Mouse (Mus musculus): ENCODE data around the gene Prkg1. TPM values are rescaled to one million over a fixed set of nuclear protein-coding genes. Genes with fewer than 3 reads are reported as not detected.
A peak's percentile ranks its signal among the peaks of the same experiment; 100 is the strongest.

The Prkg1 gene
- total RNA-seq, 2 experiments from 2014 or later = 12.2 to 14.8 TPM

DNA sequence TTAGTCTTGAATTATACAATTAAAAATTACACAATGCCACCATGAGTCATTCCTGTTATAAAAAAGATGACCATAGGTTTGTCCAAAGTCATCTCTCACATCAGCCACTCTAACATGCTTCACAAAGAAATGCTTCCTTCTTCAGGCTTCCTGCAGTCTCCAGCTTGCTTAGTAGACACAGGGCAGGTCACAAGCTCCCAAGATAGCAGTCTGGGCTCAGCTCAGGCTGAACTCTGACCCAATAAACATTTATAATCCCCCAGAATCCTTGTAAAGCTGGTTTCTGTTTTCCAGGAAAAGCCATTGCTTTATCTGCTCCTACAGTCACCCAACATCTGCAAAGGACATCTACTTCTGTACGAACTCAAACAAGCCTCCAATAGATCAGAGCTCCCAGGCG lies 938.7 kb downstream of the Prkg1 start:
- intact Hi-C loops (cut with DNase I) = no loop called here
- DNase-seq (ENCODE audit: low spot score) = no peak

DNA sequence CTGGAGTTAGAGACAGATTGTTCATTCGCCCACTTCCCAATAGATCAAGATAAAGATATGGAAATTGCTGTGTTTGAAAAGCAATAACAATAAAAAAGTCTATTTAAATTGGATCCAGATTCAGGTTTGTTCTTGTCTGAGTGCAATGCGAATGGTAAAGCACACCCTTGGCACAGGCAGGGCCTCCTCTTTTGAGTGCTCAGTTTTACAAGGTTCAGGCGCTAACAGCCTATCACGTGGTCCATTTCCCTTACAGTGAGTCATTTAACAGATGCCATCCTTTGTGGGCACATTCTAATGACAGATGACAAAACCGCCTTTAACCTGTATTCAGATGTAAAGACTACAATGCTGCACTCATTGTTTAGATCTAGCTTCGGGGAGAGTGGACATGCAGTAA lies 949.2 kb downstream of the Prkg1 start:
- no peak for DNase-seq (ENCODE audit: low spot score)

DNA sequence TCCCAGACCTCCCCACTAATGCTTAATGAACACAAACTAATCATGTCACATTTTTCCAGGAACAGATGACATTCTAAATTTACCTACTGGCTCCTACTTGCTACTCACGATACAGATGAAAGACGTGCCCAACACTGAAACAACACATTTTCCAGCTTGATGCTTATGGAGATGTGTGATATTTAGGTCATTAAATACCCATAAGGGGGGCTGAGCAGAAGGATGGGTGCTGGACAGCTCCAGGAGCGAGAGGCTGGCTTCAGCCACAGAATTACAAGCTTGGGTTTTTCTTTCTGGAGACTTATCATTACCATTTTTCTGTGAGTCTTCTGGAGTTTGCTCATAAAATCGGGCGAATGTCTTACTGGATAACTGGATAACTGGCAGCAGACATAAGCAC lies 958.6 kb downstream of the Prkg1 start:
- intact Hi-C loops (cut with DNase I) = no loop called here

More for the DNA sequence above, 949.2 kb downstream of the Prkg1 start:
- intact Hi-C loops (cut with DNase I) = no loop called here

DNA sequence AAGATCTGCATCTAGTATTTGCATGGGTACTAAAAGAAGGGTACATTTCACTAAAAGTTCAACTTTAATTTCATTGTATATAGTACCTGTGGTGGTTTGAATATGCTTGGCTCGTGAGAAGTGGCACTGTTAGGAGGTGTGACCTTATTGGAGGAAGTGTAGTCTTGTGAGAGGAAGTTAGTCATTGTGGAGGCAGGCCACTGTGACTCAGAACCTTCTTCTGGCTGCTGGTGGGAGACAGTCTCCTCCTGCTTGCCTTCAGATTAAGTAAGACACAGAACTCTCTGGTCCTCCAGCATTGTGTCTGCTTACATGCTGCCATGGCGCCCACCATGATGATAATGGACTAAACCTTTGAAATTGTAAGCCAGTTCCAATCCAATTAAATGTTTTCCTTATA lies 984.0 kb downstream of the Prkg1 start:
- intact Hi-C loops (cut with DNase I) = no loop called here
- DNase-seq (ENCODE audit: low spot score) = no peak

More for the DNA sequence above, 958.6 kb downstream of the Prkg1 start:
- DNase-seq (ENCODE audit: low spot score) = no peak

DNA sequence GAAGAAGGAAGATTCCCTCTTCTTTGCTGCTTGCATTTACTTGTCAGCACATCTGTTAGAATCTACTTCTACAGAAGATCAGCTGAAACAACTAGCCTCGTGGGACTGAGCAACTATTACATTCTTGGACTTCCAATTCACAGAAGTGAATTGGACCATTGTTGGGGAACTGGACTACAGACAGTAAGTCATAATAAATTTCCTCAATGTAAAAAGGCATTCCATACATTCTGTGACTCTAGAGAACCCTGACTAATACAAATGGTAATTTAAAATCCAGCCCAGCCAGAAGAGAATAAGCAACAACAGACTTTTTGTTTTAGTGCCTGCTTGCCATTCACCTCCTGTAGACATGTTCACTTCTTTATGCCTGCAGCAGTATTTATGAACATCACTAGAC lies 996.5 kb downstream of the Prkg1 start:
- intact Hi-C loops (cut with DNase I) = no loop called here
- DNase-seq (ENCODE audit: low spot score) = no peak

DNA sequence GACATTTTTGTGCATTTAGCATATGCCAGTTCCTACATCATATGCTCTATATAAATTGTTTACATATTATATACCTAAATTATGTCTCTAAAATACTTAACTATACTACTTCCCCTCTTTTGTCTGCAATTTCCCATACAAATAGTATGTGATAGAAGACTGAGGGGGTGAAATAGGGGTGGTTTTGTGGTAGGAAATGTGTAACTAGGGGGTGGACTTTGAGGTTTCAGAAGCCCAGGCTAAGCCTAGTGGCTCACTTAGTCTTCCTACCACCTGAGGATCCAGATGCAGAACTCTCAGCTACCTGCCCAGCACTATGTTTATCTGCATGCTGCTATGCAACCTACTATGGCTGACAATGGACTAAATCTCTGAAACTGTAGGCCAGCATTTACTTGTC lies 1020.4 kb downstream of the Prkg1 start:
- DNase-seq (ENCODE audit: low spot score) = no peak
- intact Hi-C loops (cut with DNase I) = no loop called here

DNA sequence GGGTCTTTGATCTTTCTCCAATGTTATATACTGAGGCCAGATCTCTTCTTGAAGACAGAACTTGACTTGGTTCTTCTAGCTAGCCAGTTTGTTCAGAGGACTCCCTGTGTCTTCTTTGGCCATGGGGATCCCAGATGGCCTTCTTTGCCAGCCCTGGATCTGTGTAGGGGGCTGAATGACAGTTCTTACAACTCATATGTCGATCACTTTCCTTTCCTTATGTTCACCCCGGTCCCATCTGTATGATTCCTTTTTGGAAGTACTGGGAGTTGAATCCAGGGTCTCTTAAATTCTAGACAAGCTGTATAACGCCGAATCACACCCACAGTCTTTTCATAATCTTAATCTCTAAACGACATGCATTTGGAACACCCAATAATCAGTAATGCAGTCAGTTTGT lies 1065.7 kb downstream of the Prkg1 start:
- intact Hi-C loops (cut with DNase I) = no loop called here
- no peak for DNase-seq (ENCODE audit: low spot score)

DNA sequence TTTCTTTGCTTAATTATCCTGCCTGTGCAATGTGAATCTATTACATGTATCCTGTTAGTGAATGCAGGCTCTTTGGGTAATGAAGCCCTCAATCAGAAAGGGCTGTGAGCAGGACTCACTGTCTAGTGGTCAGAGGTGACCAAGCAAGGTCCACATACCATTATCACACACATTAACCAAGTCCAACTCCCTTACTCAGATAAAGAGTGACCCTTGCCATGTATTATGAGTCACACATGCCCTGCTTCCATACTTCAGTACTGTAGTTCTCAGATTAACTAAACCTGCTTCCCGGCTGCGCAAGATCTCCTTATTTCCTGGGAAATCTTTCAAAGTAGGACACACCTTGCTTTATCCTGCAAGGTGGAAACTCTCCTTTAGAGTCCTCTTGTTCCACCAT lies 1073.6 kb downstream of the Prkg1 start:
- no peak for DNase-seq (ENCODE audit: low spot score)
- intact Hi-C loops (cut with DNase I) = no loop called here

DNA sequence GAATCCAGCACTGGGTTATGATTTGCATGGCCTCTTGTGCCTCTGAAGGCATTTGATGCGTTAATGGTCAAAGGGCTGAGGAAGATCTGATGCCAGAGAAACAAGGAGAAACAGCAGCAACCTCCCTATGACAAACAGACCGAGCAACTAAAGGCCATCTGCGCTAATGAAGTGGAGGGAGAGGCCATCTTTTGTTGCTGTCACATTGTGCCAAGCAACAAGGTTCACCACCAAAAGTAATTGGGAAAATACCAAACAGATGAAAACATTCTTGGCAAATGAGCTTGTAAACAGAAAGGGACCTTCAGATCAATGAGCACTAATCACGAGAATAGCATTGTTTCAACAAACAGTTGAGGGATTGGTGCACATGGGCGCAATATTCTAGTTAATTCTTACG lies 1074.1 kb downstream of the Prkg1 start:
- intact Hi-C loops (cut with DNase I) = no loop called here
- no peak for DNase-seq (ENCODE audit: low spot score)

DNA sequence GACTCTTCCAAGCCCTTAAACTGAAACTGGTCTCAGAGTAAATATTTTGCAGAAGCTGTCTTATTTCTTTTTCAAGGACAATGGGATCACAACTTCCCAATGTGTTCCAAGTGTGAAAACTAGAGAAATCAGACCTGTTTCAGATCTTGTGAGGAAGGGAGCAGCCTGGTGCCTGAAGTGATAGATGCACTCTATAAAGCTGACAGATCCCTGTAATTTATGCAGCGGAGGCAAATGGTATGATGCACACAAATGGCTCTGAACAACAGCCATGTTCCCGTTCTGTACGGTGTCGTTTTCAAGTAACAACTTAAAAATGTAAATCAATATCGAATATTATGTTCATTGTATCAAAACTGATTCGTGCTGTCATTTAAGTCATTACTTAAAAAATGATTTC lies 1076.9 kb downstream of the Prkg1 start:
- intact Hi-C loops (cut with DNase I) = no loop called here
- no peak for DNase-seq (ENCODE audit: low spot score)

DNA sequence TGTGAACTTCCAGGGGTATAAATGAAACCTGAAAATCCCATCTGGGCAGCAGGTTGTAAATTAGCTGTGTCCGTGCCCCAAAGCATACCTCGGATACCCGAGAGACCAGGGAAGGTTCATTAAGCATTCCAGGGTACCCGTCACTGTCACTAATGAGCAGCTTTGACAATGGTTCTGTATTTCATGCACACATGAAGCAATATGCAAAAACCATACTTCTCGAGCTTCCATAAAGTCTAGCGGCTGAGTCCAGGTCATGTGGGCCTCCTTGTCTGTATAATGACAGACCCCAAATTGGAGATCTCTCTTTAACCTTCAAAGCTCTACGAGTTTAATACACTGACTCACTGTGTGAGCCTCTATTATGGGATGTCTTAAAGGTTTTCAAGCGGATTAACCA lies 1088.5 kb downstream of the Prkg1 start:
- no peak for DNase-seq (ENCODE audit: low spot score)
- intact Hi-C loops (cut with DNase I) = no loop called here

DNA sequence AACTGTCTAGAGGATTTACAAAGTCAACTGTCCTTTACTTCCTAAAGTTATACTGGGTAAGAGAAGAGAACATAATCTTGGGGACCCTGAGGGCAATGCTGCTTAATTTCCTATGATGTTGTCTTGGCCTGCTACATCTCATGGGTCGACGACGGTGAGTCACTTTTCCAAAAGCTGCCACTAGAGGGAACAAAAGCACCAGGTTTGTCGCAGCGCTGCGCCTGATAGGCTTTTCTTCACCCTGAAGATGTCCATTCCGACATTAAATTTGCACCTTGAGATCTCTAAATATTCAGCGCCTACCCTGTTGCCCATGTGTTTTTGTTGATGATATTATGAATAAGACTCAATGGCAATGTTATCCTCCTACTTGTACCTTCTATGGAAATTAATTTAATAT lies 1100.6 kb downstream of the Prkg1 start:
- intact Hi-C loops (cut with DNase I) = loop anchor here (10.0 kb wide), 3 partner anchors 181 to 1091 kb away; no protein-coding TSS in a partner anchor

DNA sequence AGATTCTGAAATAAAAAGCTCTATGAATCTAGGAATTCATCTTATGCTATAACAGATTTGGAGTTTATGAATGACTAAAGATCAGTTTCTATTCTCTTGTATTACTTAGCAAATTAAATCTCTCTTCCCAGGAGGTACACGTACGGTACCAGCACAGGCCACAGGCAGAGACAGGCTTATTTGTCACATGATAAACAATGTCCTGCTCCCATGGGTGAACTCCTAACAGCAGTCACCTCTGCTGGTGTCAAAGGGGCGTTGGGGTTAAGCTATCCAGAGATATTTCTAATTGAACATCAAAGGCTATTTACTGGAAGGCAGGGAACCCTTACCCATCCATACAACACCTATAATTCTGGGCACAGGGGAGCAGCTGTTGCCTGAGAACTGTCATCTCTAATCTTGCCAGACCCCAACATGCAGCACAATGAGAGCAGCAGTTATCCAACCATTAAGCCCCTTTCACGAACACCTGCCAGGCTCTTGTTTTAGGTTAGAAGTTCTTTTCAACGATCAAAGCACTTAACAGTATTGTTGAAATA lies 1122.1 kb downstream of the Prkg1 start:
- DNase-seq (ENCODE audit: low spot score) = no peak
- intact Hi-C loops (cut with DNase I) = no loop called here

More for the DNA sequence above, 1100.6 kb downstream of the Prkg1 start:
- peak; percentile 2 for DNase-seq (ENCODE audit: low spot score)

DNA sequence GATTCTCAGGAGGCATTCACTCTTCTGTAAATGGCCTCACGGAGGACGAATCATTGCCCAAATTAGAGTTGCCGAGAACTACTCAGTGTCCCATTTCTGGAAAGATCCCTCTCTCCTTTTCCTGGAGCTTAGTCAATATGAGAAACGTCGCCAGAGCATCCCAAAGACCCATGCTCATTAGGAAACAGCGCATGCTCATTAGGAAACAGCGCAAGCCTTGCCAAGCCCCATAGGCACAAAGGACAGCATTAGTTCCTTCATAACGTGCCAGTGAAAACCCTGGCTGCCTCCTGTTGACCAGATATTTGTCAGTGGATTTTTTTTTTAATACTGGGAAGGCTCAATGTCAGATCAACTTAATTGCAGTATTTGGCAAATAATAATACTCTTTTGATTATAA lies 1127.4 kb downstream of the Prkg1 start:
- DNase-seq (ENCODE audit: low spot score) = no peak
- intact Hi-C loops (cut with DNase I) = no loop called here

DNA sequence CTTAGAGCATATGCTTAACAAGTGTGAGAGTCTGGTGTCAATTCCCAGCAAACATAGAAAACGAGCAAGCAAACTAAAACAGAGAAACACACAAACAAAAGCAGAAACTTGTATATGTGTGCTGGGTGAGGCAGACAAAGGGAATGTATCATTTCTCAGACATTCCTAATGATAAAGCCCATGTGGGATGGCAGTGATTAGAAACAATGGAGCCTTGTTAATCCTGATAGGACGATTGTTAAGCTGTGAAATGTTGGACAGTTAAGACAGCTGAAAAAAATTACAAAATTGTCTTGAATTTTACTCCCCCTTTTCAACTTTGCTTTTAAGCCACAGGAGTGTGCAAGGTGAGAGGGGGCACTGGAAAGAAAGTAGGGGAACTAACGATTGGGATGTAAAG lies 1133.8 kb downstream of the Prkg1 start:
- no peak for DNase-seq (ENCODE audit: low spot score)

DNA sequence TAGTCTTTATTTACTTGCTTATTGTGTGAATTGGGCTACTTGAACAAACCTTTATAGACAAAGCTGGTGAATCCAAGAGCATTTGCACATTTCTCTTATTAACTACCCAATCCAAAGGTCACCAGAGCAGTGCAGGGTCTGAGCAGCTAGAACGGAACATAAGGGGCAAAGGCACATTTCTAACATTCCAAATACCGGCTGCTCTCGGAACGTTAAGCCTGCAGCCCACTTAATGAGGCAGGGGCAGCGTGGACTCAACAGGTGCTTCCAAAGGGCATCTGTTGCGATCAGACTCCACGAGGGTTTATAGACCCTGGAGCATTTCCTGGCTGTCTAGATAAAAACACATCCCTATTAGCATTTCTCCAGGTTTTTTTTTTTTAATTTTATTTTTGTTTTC lies 1138.8 kb downstream of the Prkg1 start:
- intact Hi-C loops (cut with DNase I) = no loop called here
- no peak for DNase-seq (ENCODE audit: low spot score)

More for the DNA sequence above, 1133.8 kb downstream of the Prkg1 start:
- intact Hi-C loops (cut with DNase I) = no loop called here

DNA sequence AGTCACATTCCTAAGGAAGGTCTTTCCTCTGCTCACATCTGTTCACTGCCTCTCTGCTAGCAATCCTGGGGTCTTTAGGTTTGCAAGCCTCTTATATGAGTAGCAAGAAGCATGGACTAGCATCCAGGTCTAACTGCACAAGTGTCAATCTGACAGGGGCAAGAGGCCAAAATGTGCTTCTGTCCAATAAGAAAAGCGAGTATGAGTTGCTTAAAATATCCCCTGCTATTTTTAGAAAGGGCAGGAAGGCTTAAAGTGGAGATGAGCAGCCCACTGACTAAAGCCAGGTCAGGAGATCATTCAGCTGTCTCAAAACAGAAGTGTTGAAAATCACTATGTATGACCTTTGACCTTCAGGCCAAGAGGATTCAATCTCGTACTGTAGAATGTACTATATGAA lies 1139.4 kb downstream of the Prkg1 start:
- DNase-seq (ENCODE audit: low spot score) = no peak
- intact Hi-C loops (cut with DNase I) = no loop called here

DNA sequence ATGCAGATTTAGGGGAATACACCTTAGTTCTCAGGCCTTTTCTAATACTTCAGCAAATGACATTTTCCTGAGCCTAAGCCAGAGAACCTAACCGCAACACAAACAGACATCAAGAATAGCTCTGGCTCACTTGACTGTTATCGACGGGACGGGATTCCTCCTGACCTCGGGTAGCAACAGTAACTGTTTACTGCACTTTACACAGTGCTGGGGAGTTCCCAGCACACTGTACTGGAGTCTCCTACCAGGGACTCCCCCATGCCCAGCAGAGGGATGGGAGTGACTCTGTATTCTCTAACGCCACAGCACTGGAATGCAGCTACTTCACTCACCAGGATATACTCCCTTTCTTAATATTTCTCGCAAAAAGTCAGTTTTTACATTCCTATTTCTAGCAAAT lies 1141.2 kb downstream of the Prkg1 start:
- no peak for DNase-seq (ENCODE audit: low spot score)
- intact Hi-C loops (cut with DNase I) = no loop called here

DNA sequence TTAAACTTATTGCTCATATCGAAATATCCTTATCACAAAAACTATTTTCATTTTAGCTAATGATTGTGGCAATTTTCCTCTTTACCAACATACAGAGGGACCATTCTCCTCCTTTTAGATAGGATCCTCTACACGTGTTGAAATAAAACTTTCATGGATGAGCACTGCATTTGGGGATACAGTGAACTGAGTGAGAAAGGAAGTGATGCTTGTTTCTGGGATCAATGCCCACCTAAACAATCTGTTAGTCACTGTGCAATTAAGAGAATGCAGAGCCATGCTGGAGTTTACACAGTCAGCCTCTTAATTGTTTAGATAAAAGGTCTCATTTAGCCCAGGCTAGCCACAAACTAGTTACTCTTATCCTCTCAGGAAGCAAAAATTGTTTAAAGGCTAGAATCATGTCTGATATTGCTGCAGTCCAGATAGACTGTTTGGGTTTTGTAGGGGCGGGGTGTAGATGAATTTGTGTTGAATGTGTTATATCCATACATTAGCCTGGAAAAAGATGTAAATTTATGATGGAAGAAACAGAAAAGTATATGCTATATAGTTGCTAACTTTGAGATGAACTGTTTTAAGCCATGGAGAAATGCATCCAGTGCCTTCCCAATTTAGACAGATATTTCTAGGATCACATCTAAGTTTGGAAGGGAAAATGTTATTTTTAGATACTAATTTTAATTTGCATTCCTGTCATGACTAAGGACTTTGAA lies 1151.5 kb downstream of the Prkg1 start:
- DNase-seq (ENCODE audit: low spot score) = no peak
- intact Hi-C loops (cut with DNase I) = no loop called here

DNA sequence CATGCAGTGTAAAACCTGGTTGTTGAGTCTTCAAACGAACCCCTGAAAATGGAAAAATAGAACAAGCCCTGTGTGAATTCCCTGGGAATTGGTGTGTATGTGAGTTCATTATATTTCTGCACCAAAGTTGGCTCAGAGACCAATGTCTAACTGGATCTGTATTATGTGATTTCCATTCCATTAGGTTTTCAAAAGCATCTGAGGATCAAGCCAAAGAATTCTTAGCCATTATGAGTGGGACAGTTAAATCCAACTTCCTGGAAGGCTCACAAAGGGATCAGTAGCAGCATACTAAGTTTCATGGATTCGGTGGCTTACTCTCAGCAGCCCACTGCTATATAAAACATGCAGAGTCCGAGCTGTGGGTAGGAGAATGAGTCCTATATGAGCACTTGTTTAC lies 1178.5 kb downstream of the Prkg1 start:
- intact Hi-C loops (cut with DNase I) = no loop called here
- no peak for DNase-seq (ENCODE audit: low spot score)

DNA sequence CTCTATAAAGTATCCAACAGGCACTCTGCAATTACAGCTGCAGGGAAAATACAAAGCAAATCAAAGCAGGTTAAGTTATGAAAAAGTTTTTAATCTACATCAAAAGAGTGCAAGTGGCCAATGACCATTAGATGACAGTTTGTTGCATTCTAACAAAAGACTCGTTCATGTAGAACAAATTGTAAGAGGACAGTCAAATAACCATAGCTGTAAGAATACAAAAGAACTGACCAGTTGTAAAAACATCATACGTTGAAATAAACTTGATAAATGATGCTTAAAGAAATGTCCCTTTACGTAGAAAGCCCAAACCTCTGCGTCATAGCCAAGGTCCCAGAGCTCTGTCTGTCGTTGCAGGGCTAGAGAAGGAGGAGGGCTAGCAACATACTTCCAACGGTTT lies 1200.3 kb downstream of the Prkg1 start:
- DNase-seq (ENCODE audit: low spot score) = no peak
- intact Hi-C loops (cut with DNase I) = no loop called here

DNA sequence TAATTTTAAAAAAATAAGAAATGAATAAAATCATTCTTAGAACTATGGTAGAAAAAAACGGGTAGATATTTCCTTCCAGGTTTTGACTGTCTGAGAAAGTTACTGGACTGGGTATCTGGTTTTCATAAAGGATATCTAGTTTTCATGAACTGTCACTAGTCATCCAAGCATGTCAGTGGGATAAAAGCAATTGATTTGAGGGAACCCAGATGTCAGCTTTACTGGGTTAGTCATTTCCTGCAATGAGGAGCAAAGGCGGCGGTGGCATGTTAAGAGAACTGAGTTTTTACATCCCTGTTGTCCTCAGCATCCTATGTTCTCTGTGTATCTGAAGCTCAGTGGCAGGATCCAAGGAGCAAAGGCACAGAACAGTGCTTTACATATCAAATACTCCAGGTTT lies 1201.0 kb downstream of the Prkg1 start:
- DNase-seq (ENCODE audit: low spot score) = no peak
- intact Hi-C loops (cut with DNase I) = no loop called here

Data from heart, postnatal 25 days (tissue).